Mouse (Mus musculus) hindbrain, postnatal 0 days (tissue): ENCODE data around the gene Gm10100. TPM values are rescaled to one million over a fixed set of nuclear protein-coding genes. Genes with fewer than 3 reads are reported as not detected.
A peak's percentile ranks its signal among the peaks of the same experiment; 100 is the strongest.
"Not testable (repeated sequence)": the region's sequence is repeated elsewhere in the genome, so short reads cannot be mapped to it uniquely, and the experiment has no call there.

ENCODE experiments used
- ATAC-seq: fragments of 200-750 bp; cut with Nextera tagmentation; 2 replicates; pipeline ENCODE4 v1.8.0; 2017; ENCODE audit warnings: mild to moderate bottlenecking, moderate TSS enrichment, moderate library complexity
- DNase-seq: peaks from one replicate; pipeline ENCODE4 v3.0.0-alpha.2; 2015; ENCODE audit warnings: low spot score
- H3K27ac ChIP-seq: fragments of 300-500 bp; sonication (generic); 2 replicates; pipeline ENCODE4 v1.5.1; 2014; ENCODE audit warnings: mild to moderate bottlenecking
- H3K27me3 ChIP-seq: fragments of 300-500 bp; sonication (generic); 2 replicates; pipeline ENCODE4 v1.6.1; 2014; ENCODE audit warnings: low read length, mixed read lengths; ENCODE audit not compliant: insufficient read depth
- H3K36me3 ChIP-seq: fragments of 300-500 bp; sonication (generic); 2 replicates; pipeline ENCODE4 v1.6.1; 2014; ENCODE audit warnings: low read length, mixed read lengths; ENCODE audit not compliant: insufficient read depth
- H3K4me1 ChIP-seq: fragments of 300-500 bp; sonication (generic); 2 replicates; pipeline ENCODE4 v1.6.1; 2014; ENCODE audit warnings: antibody characterized with exemption, low read length, mixed read lengths; ENCODE audit not compliant: insufficient read depth
- H3K4me2 ChIP-seq: fragments of 300-500 bp; sonication (generic); 2 replicates; pipeline ENCODE4 v1.6.1; 2014; ENCODE audit warnings: low read depth, mild to moderate bottlenecking, low read length, moderate library complexity, mixed read lengths
- H3K4me3 ChIP-seq: fragments of 300-500 bp; sonication (generic); 2 replicates; pipeline ENCODE4 v1.5.1; 2014; ENCODE audit warnings: low read length
- H3K9ac ChIP-seq: fragments of 300-500 bp; sonication (generic); replicated peaks from 2 replicates; pipeline ENCODE4 v1.6.1; 2014; ENCODE audit warnings: mild to moderate bottlenecking, low read length, moderate library complexity, mixed read lengths
- H3K9me3 ChIP-seq: fragments of 300-500 bp; sonication (generic); 2 replicates; pipeline ENCODE4 v1.6.1; 2016; ENCODE audit warnings: low read length, mixed read lengths
- CTCF ChIP-seq: IDR thresholded peaks from 2 replicates; pipeline ENCODE4 v1.5.1; 2016; ENCODE audit warnings: antibody characterized with exemption, control low read depth, low read depth
- WGBS: fragments of 180-500 bp; shearing (Covaris S2); extraction: QIAGEN DNeasy Blood & Tissue Kit; methylation state at CpG from one replicate; pipeline ENCODE4 v1.1.7; 2014; 5-methylcytosine and 5-hydroxymethylcytosine counted together
- polyA plus RNA-seq: library from polyadenylated mRNA; unstranded; fragments of >200 nt; fragmentation: Nextera tagmentation; extraction: Ambion mirVana; gene quantifications from 2 replicates; pipeline ENCODE4 v1.2.1, GENCODE M21; 2015
- total RNA-seq: library from RNA; depleted of rRNA; stranded (reverse); fragments of >200 nt; gene quantifications from 2 replicates; pipeline ENCODE4 v1.2.3, GENCODE M21; 2014

The Gm10100 gene
- total and polyA plus RNA-seq, 2 experiments from 2014 or later, result not detected

DNA sequence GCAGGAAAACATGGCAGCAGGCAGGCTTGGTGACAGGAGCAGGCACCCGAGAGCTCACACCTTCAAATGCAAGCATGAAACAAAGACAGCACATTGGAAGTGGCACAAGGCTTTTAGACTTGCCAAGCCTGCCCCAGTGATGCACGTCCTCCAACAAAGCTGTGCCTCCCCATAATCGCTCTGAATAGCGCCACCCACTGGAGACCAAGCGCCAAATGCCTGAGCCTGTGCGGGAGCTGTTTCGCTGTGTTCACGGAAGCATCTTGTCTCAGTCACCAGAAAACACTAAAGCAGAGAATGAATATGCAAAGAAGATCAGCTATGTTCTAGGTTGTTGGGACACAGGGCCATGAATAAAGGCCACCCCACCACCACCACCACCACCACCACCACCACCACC, 1.4 kb upstream of the Gm10100 start:
- Histone ChIP-seq H3K4me2 (no peak overlapping the region), H3K27ac (no peak overlapping the region), H3K4me1 (no peaks in the 10 kb centered on the region), H3K27me3 (no peaks in the 10 kb centered on the region), H3K9ac (no peak overlapping the region), H3K9me3 (0 out of 2 replicates have a peak, but pooled peaks cover 2% of the 10 kb centered on the region), H3K36me3 (no peaks in the 10 kb centered on the region), H3K4me3 (no peak overlapping the region)
- DNase-seq, result no peak
- TF ChIP-seq CTCF, result no peak
- ATAC-seq, result no peak
- 76% methylated on average over 8 of the region's 8 CpGs for WGBS

- no peaks in the 10 kb centered on the region for H3K36me3 ChIP-seq
- no peak overlapping the region for H3K27ac ChIP-seq
- H3K27me3 ChIP-seq, result no peaks in the 10 kb centered on the region
- 68% methylated on average over 4 of the region's 4 CpGs for WGBS
- H3K9me3 ChIP-seq, result no peaks in the 10 kb centered on the region
- ATAC-seq (no peak), DNase-seq (no peak)
- no peaks in the 10 kb centered on the region for H3K4me1 ChIP-seq
- no peak overlapping the region for H3K4me2 ChIP-seq
- no peak overlapping the region for H3K4me3 ChIP-seq
- peak; percentile 28 for TF ChIP-seq CTCF
- no peak overlapping the region for H3K9ac ChIP-seq
Observed at GRCm38 (mm10) chr10:77728280-77728679, 2.0 kb downstream of the Gm10100 start.

DNA sequence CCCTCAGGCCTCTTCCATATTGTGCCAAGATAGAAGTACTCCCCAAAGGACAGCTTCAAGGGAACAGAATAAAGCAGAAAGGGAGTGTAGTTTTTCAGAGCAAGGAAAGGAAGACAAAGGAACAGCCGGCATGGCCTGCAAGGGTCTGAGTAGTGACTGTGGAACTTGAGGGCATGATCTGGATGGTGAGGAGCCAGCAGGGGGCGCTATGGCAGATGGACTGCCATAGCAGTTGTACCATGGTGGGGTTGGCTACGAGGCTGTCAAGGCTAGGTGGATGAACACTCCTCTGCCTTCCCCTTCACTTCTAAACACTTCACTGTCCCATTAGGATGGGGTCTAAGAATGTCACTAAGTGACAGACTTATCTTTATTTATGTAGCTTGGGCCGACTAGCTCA, 3.0 kb downstream of the Gm10100 start:
- 55% methylated on average over 4 of the region's 4 CpGs for WGBS
- TF ChIP-seq CTCF, result peak; percentile 34
- Histone ChIP-seq H3K4me1 (no peaks in the 10 kb centered on the region), H3K9ac (no peak overlapping the region), H3K4me3 (no peak overlapping the region), H3K4me2 (no peak overlapping the region), H3K36me3 (no peaks in the 10 kb centered on the region), H3K9me3 (no peaks in the 10 kb centered on the region), H3K27me3 (no peaks in the 10 kb centered on the region), H3K27ac (no peak overlapping the region)
- DNase-seq (no peak), ATAC-seq (no peak)

- WGBS, result 95% methylated on average over 1 of the region's 1 CpGs
- no peak for DNase-seq
- H3K9me3 ChIP-seq, result no peaks in the 10 kb centered on the region
- no peak overlapping the region for H3K27ac ChIP-seq
- no peaks in the 10 kb centered on the region for H3K36me3 ChIP-seq
- no peak overlapping the region for H3K4me3 ChIP-seq
- no peak overlapping the region for H3K9ac ChIP-seq
- no peaks in the 10 kb centered on the region for H3K4me1 ChIP-seq
- no peaks in the 10 kb centered on the region for H3K27me3 ChIP-seq
- ATAC-seq, result no peak
- TF ChIP-seq CTCF, result no peak
- no peak overlapping the region for H3K4me2 ChIP-seq
Observed at GRCm38 (mm10) chr10:77735928-77736327, 9.6 kb downstream of the Gm10100 start.

DNA sequence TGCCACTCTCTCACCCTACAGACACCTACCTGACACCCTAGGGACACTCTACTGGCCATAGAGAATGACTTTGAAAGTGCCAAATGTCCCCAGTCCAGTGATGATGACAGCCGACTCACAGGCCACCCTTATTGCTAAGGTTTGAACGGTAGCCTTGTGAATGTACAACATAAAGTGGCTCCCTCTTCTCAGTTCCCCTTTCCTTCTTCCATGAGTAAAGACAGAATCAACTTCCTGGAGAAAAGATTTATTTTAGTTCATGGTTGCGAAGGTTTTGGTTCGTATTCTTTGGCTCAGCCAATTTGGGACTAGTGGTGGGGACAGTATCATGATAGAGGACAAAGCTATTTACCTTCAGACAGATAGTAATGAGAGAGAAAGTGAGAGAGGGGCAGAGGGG, 12.6 kb downstream of the Gm10100 start:
- 92% methylated on average over 4 of the region's 4 CpGs for WGBS
- Histone ChIP-seq H3K4me1 (no peaks in the 10 kb centered on the region), H3K4me3 (no peak overlapping the region), H3K27me3 (no peaks in the 10 kb centered on the region), H3K9ac (no peak overlapping the region), H3K36me3 (no peaks in the 10 kb centered on the region), H3K9me3 (no peaks in the 10 kb centered on the region), H3K27ac (no peak overlapping the region), H3K4me2 (no peak overlapping the region)
- ATAC-seq, result no peak
- no peak for DNase-seq
- no peak for TF ChIP-seq CTCF

DNA sequence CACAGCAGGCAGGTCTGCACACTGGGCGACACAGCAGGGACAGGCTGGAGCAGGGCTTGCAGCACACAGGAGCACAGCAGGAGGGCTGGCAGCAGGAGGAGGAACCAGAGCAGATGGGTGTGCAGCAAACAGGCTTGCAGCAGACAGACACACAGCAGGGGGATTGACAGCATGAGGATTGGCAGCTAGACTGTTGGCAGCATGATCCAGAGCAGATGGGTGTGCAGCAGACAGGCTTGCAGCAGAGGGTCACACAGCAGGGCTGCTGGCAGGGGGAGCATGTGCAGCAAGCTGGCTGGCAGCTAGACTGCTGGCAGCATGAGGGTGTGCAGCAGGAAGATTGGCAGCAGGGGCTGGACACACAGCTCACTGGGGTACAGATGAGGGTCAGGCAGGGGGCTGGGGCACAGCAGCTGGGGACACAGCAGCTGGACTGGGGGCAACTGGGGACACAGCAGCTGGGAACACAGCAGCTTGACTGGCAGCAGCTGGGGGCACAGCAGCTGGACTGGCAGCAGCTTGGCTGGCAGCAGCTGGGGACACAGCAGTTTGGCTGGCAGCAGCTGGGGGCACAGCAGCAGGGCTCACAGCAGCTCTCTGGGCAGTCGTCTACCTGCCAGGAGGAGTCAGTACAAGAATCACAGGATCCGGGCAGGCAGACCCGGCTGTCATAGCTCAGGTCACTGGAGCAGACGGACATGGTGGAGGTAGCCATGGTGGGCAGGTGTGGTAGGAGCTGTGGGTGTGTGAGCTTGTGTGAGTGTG, 15.8 kb downstream of the Gm10100 start, which contains the start of gene Gm18596:
Gene Gm18596 (minus strand): TSS at position 715 of the 765 bp plus-strand sequence.
- not testable (repeated sequence) for H3K9me3 ChIP-seq, H3K36me3 ChIP-seq, H3K4me3 ChIP-seq, H3K27ac ChIP-seq, DNase-seq, ATAC-seq, H3K4me2 ChIP-seq, H3K4me1 ChIP-seq, H3K27me3 ChIP-seq, H3K9ac ChIP-seq
- 41% methylated on average over 4 of the region's 5 CpGs for WGBS

- H3K9ac ChIP-seq, H3K4me3 ChIP-seq, DNase-seq, ATAC-seq, H3K4me1 ChIP-seq, H3K9me3 ChIP-seq, H3K27ac ChIP-seq, H3K27me3 ChIP-seq, H3K4me2 ChIP-seq, H3K36me3 ChIP-seq: not testable (repeated sequence)
- 35% methylated on average over 1 of the region's 1 CpGs for WGBS
Observed at GRCm38 (mm10) chr10:77750686-77751085, 24.4 kb downstream of the Gm10100 start.

GRCm38 (mm10) chr10:77751254-77751653, 25.0 kb downstream of the Gm10100 start, which contains the start of gene Gm9736:
Gm9736 (minus strand) TSS chr10:77751354.
- H3K27me3 ChIP-seq, H3K9me3 ChIP-seq, H3K4me3 ChIP-seq, DNase-seq, ATAC-seq, H3K27ac ChIP-seq, H3K36me3 ChIP-seq, H3K4me1 ChIP-seq, H3K4me2 ChIP-seq, H3K9ac ChIP-seq: not testable (repeated sequence)
- WGBS, result 75% methylated on average over 1 of the region's 1 CpGs

DNA sequence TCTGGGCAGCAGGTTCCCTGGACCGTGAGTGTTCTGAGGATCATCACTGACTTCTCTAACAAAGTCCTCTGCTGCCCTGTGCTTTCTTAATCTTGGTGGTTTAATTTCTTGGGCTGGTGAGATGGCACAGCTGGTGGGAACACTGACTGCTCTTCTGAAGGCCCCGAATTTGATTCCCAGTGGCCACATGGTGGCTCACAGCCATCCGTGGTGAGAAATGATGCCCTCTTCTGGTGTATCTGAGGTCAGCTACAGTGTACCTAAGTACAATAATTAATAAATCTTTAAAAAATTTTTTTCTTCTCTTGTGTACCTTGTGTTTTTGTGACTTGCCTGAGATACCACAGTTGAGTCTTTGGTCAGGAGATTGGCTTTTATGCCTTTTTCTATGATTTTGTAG, 26.0 kb downstream of the Gm10100 start:
- WGBS, result 60% methylated on average over 3 of the region's 3 CpGs
- not testable (repeated sequence) for H3K4me1 ChIP-seq, H3K9me3 ChIP-seq, H3K27me3 ChIP-seq, H3K4me2 ChIP-seq, H3K36me3 ChIP-seq, H3K9ac ChIP-seq, H3K27ac ChIP-seq, DNase-seq, H3K4me3 ChIP-seq, ATAC-seq
